In the genomic region with DNA sequence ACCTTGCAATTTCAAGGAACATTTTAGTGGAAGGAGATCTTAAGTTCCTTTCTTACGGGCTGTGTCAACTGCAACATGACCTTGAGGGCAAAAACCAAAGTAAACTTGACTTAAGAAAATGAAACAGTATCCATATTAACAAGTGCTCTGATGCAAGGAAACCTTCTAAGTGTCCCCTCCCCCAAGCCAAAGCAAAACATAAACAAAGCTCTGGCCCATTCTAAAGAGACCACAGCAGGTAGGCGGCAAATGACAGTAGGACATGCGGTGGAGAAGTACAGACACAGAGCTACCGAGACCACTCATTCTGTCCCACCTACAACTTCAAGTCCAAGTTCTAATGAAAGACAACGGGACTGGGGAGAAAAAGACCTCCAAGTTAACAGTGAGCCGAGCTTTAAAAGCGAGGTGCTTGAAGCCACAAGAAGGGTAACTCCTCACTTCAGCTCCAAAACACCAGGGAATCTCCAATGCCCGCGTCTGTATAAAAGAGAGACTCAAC, we compare ENCODE assay signal across 8 mouse cellular contexts. TPM values are rescaled to one million over a fixed set of nuclear protein-coding genes. Genes with fewer than 3 reads are reported as not detected.
DNase-seq lines count a peak whose midpoint lies in the region; ATAC-seq and TF ChIP-seq lines count a peak whose summit lies in the region.

No protein-coding gene starts in this region.

- TF ChIP-seq POLR2A in cerebellum, adult 2 months (IDR thresholded peaks at IDR 0.05; ENCODE audit: borderline replicate concordance, insufficient read depth, low read length): no peak
- no peak for TF ChIP-seq POLR2A in olfactory bulb, adult 2 months (IDR thresholded peaks at IDR 0.05; ENCODE audit: insufficient read depth, low read depth, low read length)

- no peak for ATAC-seq in limb, embryonic 13.5 days (ENCODE audit: low FRiP score, low read depth)

- no peak for TF ChIP-seq CTCF in cerebellum, adult 2 months (IDR thresholded peaks at IDR 0.05; ENCODE audit: borderline replicate concordance, insufficient read depth, low read depth, low read length)
- TF ChIP-seq CTCF in olfactory bulb, adult 2 months (IDR thresholded peaks at IDR 0.05; ENCODE audit: insufficient read depth, low read depth, low read length): no peak

- H3K27me3 ChIP-seq in cerebellum, adult 2 months (ENCODE audit: control insufficient read depth, insufficient read depth, low read length): no peaks in the 10 kb centered on the region
- H3K27me3 ChIP-seq in forebrain, embryonic 10.5 days (ENCODE audit: poor library complexity, severe bottlenecking): no peaks in the 10 kb centered on the region
- H3K27me3 ChIP-seq in limb, embryonic 13.5 days: no peaks in the 10 kb centered on the region

- peak overlapping the region; percentile 87; the same call in 1 of the 2 replicates for H3K27ac ChIP-seq in cerebellum, adult 2 months (ENCODE audit: insufficient read depth, low read length)
- H3K27ac ChIP-seq in forebrain, embryonic 10.5 days: peak overlapping the region; percentile 95
- no peak overlapping the region for H3K27ac ChIP-seq in limb, embryonic 13.5 days
- H3K27ac ChIP-seq in olfactory bulb, adult 2 months (ENCODE audit: insufficient read depth, low read depth, low read length): 0 out of 2 replicates have a peak overlapping the region, but pooled peaks have one; percentile 91

- no peaks in the 10 kb centered on the region for H3K9me3 ChIP-seq in forebrain, embryonic 10.5 days
- no peaks in the 10 kb centered on the region for H3K9me3 ChIP-seq in limb, embryonic 13.5 days

- WGBS in cerebellum, adult 2 months: under 1% methylated on average over 9 of the region's 9 CpGs
- WGBS in forebrain, embryonic 10.5 days: 6% methylated on average over 9 of the region's 9 CpGs
- WGBS in limb, embryonic 13.5 days: 1% methylated on average over 9 of the region's 9 CpGs
- under 1% methylated on average over 9 of the region's 9 CpGs for WGBS in olfactory bulb, adult 2 months

- peak overlapping the region; percentile 83 for H3K4me3 ChIP-seq in cerebellum, adult 2 months (replicated peaks; ENCODE audit: insufficient read depth, low read depth, low read length)
- peak overlapping the region; percentile 80 for H3K4me3 ChIP-seq in forebrain, embryonic 10.5 days
- H3K4me3 ChIP-seq in limb, embryonic 13.5 days: peak overlapping the region; percentile 88
- H3K4me3 ChIP-seq in olfactory bulb, adult 2 months (ENCODE audit: insufficient read depth, low read depth, low read length): peak overlapping the region; percentile 92

- peaks cover 9% of the 10 kb centered on the region; the same call in 1 of the 2 replicates for H3K4me1 ChIP-seq in cerebellum, adult 2 months (ENCODE audit: control insufficient read depth, insufficient read depth, low read length)
- H3K4me1 ChIP-seq in forebrain, embryonic 10.5 days: peaks cover 28% of the 10 kb centered on the region
- peaks cover 24% of the 10 kb centered on the region for H3K4me1 ChIP-seq in limb, embryonic 13.5 days
- peaks cover 13% of the 10 kb centered on the region; the same call in 1 of the 2 replicates for H3K4me1 ChIP-seq in olfactory bulb, adult 2 months (ENCODE audit: control insufficient read depth, insufficient read depth, low read length)

- peak overlapping the region; percentile 93 for H3K4me2 ChIP-seq in limb, embryonic 13.5 days (replicated peaks)

- peak in 1 of 2 experiments; percentile 25 for DNase-seq in cerebellum, adult 2 months
- DNase-seq in cerebellum, postnatal 4 days (ENCODE audit: low spot score in 2 of 2): no peak
- peak; percentile 54 for DNase-seq in A20 (ENCODE audit: low read depth, low spot score)
- no peak for DNase-seq in forebrain, embryonic 10.5 days (ENCODE audit: extremely low spot score, low spot score)
- DNase-seq in left cerebral cortex, adult 8-10 months (ENCODE audit: low spot score in 2 of 2): no peak
- no peak for DNase-seq in spleen, postnatal 10 days (ENCODE audit: low spot score in 2 of 2)

- H3K36me3 ChIP-seq in forebrain, embryonic 10.5 days (replicated peaks): peaks cover 20% of the 10 kb centered on the region
- H3K36me3 ChIP-seq in limb, embryonic 13.5 days: no peaks in the 10 kb centered on the region

- peak overlapping the region; percentile 91 for H3K9ac ChIP-seq in limb, embryonic 13.5 days

RNA-seq across cellular contexts. Expression of a gene that starts 0.9 kb away (rescaled TPM):
- 95.8 and 101 TPM in 2 replicates for polyA plus RNA-seq in cerebellum, adult 2 months (2012; rRNA removed)
- polyA plus RNA-seq in forebrain, embryonic 10.5 days (2016; fragmentation: Nextera tagmentation; extraction: Ambion mirVana): 72.3 and 75.3 TPM in 2 replicates
- polyA plus RNA-seq in limb, embryonic 13.5 days (2015; fragmentation: Nextera tagmentation; extraction: Ambion mirVana): 61.0 and 65.1 TPM in 2 replicates
- 165 TPM in 1 of 2 replicates, not detected in the other for polyA plus RNA-seq in olfactory bulb, adult 2 months (2012; ENCODE audit: insufficient read depth, insufficient read length, low replicate concordance, missing spikeins)
- 10 to 100 TPM; 71.6 to 80.7 (median 78.8) TPM for total RNA-seq in left cerebral cortex, adult 8-10 months (2022)
